Mouse (Mus musculus) lung, postnatal 0 days (tissue): Measurements from ENCODE around the gene Mast4. TPM values are rescaled to one million over a fixed set of nuclear protein-coding genes. Genes with fewer than 3 reads are reported as not detected.

Experiments
- ATAC-seq: fragments of 200-750 bp; cut with Nextera tagmentation; 2 replicates; pipeline ENCODE4 v1.8.0; 2017; ENCODE audit warnings: moderate library complexity
- DNase-seq: peaks from one replicate; pipeline ENCODE4 v3.0.0-alpha.2; 2016; ENCODE audit warnings: low spot score
- H3K27ac ChIP-seq: fragments of 300-500 bp; sonication (generic); 2 replicates; pipeline ENCODE4 v1.5.1; 2014; ENCODE audit warnings: antibody characterized with exemption, mild to moderate bottlenecking, low read length, mixed read lengths
- H3K27me3 ChIP-seq: fragments of 300-500 bp; sonication (generic); replicated peaks from 2 replicates; pipeline ENCODE4 v1.6.1; 2014; ENCODE audit warnings: low read length, mixed read lengths; ENCODE audit not compliant: insufficient read depth
- H3K36me3 ChIP-seq: fragments of 300-500 bp; sonication (generic); 2 replicates; pipeline ENCODE4 v1.6.1; 2014; ENCODE audit warnings: low read length, mixed read lengths; ENCODE audit not compliant: insufficient read depth
- H3K4me1 ChIP-seq: fragments of 300-500 bp; sonication (generic); 2 replicates; pipeline ENCODE4 v1.6.1; 2014; ENCODE audit warnings: antibody characterized with exemption, low read depth, low read length, mixed read lengths; ENCODE audit not compliant: insufficient read depth
- H3K4me2 ChIP-seq: fragments of 300-500 bp; sonication (generic); replicated peaks from 2 replicates; pipeline ENCODE4 v1.6.1; 2014; ENCODE audit warnings: low read depth, mild to moderate bottlenecking, low read length, moderate library complexity, mixed read lengths
- H3K4me3 ChIP-seq: fragments of 300-500 bp; sonication (generic); 2 replicates; pipeline ENCODE4 v1.5.1; 2014; ENCODE audit warnings: low read depth, low read length
- H3K9ac ChIP-seq: fragments of 300-500 bp; sonication (generic); replicated peaks from 2 replicates; pipeline ENCODE4 v1.6.1; 2014; ENCODE audit warnings: low read depth, mild to moderate bottlenecking
- H3K9me3 ChIP-seq: fragments of 300-500 bp; sonication (generic); 2 replicates; pipeline ENCODE4 v1.6.1; 2016; ENCODE audit warnings: low read length, mixed read lengths
- CTCF ChIP-seq: IDR thresholded peaks from 2 replicates; pipeline ENCODE4 v1.5.1; 2016; ENCODE audit warnings: antibody characterized with exemption, mild to moderate bottlenecking
- EP300 ChIP-seq: IDR thresholded peaks from 2 replicates; pipeline ENCODE4 v1.6.1; 2016; ENCODE audit warnings: antibody characterized with exemption, mild to moderate bottlenecking, control low read depth
- WGBS: fragments of 180-500 bp; shearing (Covaris S2); extraction: QIAGEN DNeasy Blood & Tissue Kit; methylation state at CpG from one replicate; pipeline ENCODE4 v1.1.7; 2014; 5-methylcytosine and 5-hydroxymethylcytosine counted together
- polyA plus RNA-seq: library from polyadenylated mRNA; unstranded; fragments of >200 nt; fragmentation: Nextera tagmentation; extraction: Ambion mirVana; gene quantifications from 2 replicates; pipeline ENCODE4 v1.2.1, GENCODE M21; 2015

Mast4 gene
- polyA plus RNA-seq, 1 experiment from 2014 or later, result 15.5 TPM

GRCm38 (mm10) chr13:102933702-102934101 is 400.6 kb downstream of the Mast4 start:
- ATAC-seq, result no peak
- Histone ChIP-seq H3K4me3 (no peak overlapping the region), H3K27me3 (no peaks in the 10 kb centered on the region), H3K4me1 (no peaks in the 10 kb centered on the region), H3K9ac (no peak overlapping the region), H3K9me3 (no peaks in the 10 kb centered on the region), H3K27ac (no peak overlapping the region), H3K36me3 (no peaks in the 10 kb centered on the region), H3K4me2 (no peak overlapping the region)
- DNase-seq, result no peak
- TF ChIP-seq CTCF, result no peak
- no peak for TF ChIP-seq EP300
- WGBS, result 61% methylated on average over 5 of the region's 5 CpGs

GRCm38 (mm10) chr13:102932434-102932833 is 401.9 kb downstream of the Mast4 start:
- DNase-seq (no peak), ATAC-seq (no peak)
- TF ChIP-seq CTCF (no peak), EP300 (no peak)
- H3K4me2 ChIP-seq, result no peak overlapping the region
- H3K4me1 ChIP-seq, result no peaks in the 10 kb centered on the region
- H3K27ac ChIP-seq, result no peak overlapping the region
- no peak overlapping the region for H3K4me3 ChIP-seq
- 69% methylated on average over 9 of the region's 9 CpGs for WGBS
- no peak overlapping the region for H3K9ac ChIP-seq
- H3K27me3 ChIP-seq, result no peaks in the 10 kb centered on the region
- no peaks in the 10 kb centered on the region for H3K36me3 ChIP-seq
- no peaks in the 10 kb centered on the region for H3K9me3 ChIP-seq

GRCm38 (mm10) chr13:102931951-102932350 is 402.3 kb downstream of the Mast4 start:
- Histone ChIP-seq H3K4me3 (no peak overlapping the region), H3K36me3 (no peaks in the 10 kb centered on the region), H3K9me3 (no peaks in the 10 kb centered on the region), H3K9ac (no peak overlapping the region), H3K27me3 (no peaks in the 10 kb centered on the region), H3K27ac (no peak overlapping the region), H3K4me2 (no peak overlapping the region), H3K4me1 (no peaks in the 10 kb centered on the region)
- no peak for TF ChIP-seq CTCF
- TF ChIP-seq EP300, result no peak
- DNase-seq, result no peak
- ATAC-seq, result no peak
- 100% methylated on average over 1 of the region's 1 CpGs for WGBS

GRCm38 (mm10) chr13:102925844-102926598 is 408.3 kb downstream of the Mast4 start:
- peak; percentile 60 for TF ChIP-seq CTCF
- TF ChIP-seq EP300, result no peak
- H3K9me3 ChIP-seq, result no peaks in the 10 kb centered on the region
- no peaks in the 10 kb centered on the region for H3K27me3 ChIP-seq
- H3K4me1 ChIP-seq, result no peaks in the 10 kb centered on the region
- DNase-seq (peak; percentile 32), ATAC-seq (no peak)
- H3K27ac ChIP-seq, result no peak overlapping the region
- H3K9ac ChIP-seq, result no peak overlapping the region
- no peak overlapping the region for H3K4me2 ChIP-seq
- H3K4me3 ChIP-seq, result no peak overlapping the region
- no peaks in the 10 kb centered on the region for H3K36me3 ChIP-seq
- 85% methylated on average over 7 of the region's 7 CpGs for WGBS

GRCm38 (mm10) chr13:102919741-102920140 is 414.6 kb downstream of the Mast4 start:
- TF ChIP-seq EP300 (no peak), CTCF (no peak)
- no peak overlapping the region for H3K4me3 ChIP-seq
- H3K4me1 ChIP-seq, result no peaks in the 10 kb centered on the region
- no peaks in the 10 kb centered on the region for H3K27me3 ChIP-seq
- H3K27ac ChIP-seq, result no peak overlapping the region
- no peaks in the 10 kb centered on the region for H3K36me3 ChIP-seq
- no peak overlapping the region for H3K4me2 ChIP-seq
- no peak for ATAC-seq
- H3K9me3 ChIP-seq, result no peaks in the 10 kb centered on the region
- 86% methylated on average over 7 of the region's 7 CpGs for WGBS
- no peak overlapping the region for H3K9ac ChIP-seq
- DNase-seq, result no peak

GRCm38 (mm10) chr13:102918616-102919015 is 415.7 kb downstream of the Mast4 start:
- DNase-seq, result no peak
- no peaks in the 10 kb centered on the region for H3K4me1 ChIP-seq
- TF ChIP-seq CTCF, result no peak
- TF ChIP-seq EP300, result no peak
- WGBS, result 13% methylated on average over 4 of the region's 4 CpGs
- no peaks in the 10 kb centered on the region for H3K36me3 ChIP-seq
- no peaks in the 10 kb centered on the region for H3K9me3 ChIP-seq
- no peak overlapping the region for H3K27ac ChIP-seq
- ATAC-seq, result no peak
- no peaks in the 10 kb centered on the region for H3K27me3 ChIP-seq
- H3K9ac ChIP-seq, result no peak overlapping the region
- H3K4me3 ChIP-seq, result no peak overlapping the region
- no peak overlapping the region for H3K4me2 ChIP-seq
